Mouse (Mus musculus): Measurements from ENCODE around the gene Cyp2w1. TPM values are rescaled to one million over a fixed set of nuclear protein-coding genes. Genes with fewer than 3 reads are reported as not detected.

Cyp2w1 gene
- polyA plus RNA-seq, 1 experiment from 2014 or later: not detected

- Histone ChIP-seq H3K36me3 (replicated peaks; ENCODE audit: insufficient read depth, low read length) (peaks cover 50% of the 10 kb centered on the region), H3K27ac (ENCODE audit: low read depth) (peak overlapping the region; percentile 99), H3K27me3 (ENCODE audit: insufficient read depth, low read length) (no peaks in the 10 kb centered on the region), H3K4me2 (ENCODE audit: low read depth, low read length) (peak overlapping the region; percentile 79), H3K4me3 (ENCODE audit: low read depth, low read length) (peak overlapping the region; percentile 49), H3K9ac (replicated peaks) (peak overlapping the region; percentile 72), H3K4me1 (ENCODE audit: insufficient read depth) (peaks cover 57% of the 10 kb centered on the region), H3K9me3 (ENCODE audit: low read length) (no peaks in the 10 kb centered on the region)
- no peak for TF ChIP-seq EP300 (IDR thresholded peaks at IDR 0.05; ENCODE audit: low read depth)
- TF ChIP-seq CTCF (IDR thresholded peaks at IDR 0.05; ENCODE audit: low read depth): no peak
- ATAC-seq (no peak), DNase-seq (no peak)
- 79% methylated on average over 11 of the region's 11 CpGs for WGBS (ENCODE audit: insufficient replicate concordance)
Measured at GRCm38 (mm10) chr5:139391309-139391990, 39.0 kb downstream of the Cyp2w1 start.

- ATAC-seq: no peak
- H3K27ac ChIP-seq (ENCODE audit: low read depth): 0 out of 2 replicates have a peak overlapping the region, but pooled peaks have one; percentile 99
- no peak overlapping the region for H3K4me3 ChIP-seq (ENCODE audit: low read depth, low read length)
- WGBS (ENCODE audit: insufficient replicate concordance): 94% methylated on average over 37 of the region's 37 CpGs
- H3K9me3 ChIP-seq (ENCODE audit: low read length): no peaks in the 10 kb centered on the region
- no peaks in the 10 kb centered on the region for H3K27me3 ChIP-seq (ENCODE audit: insufficient read depth, low read length)
- peak overlapping the region; percentile 79; the same call in 1 of the 2 replicates for H3K4me2 ChIP-seq (ENCODE audit: low read depth, low read length)
- TF ChIP-seq EP300 (IDR thresholded peaks at IDR 0.05; ENCODE audit: low read depth) (no peak), CTCF (IDR thresholded peaks at IDR 0.05; ENCODE audit: low read depth) (no peak)
- no peak for DNase-seq
- peaks cover 48% of the 10 kb centered on the region for H3K36me3 ChIP-seq (replicated peaks; ENCODE audit: insufficient read depth, low read length)
- peaks cover 48% of the 10 kb centered on the region for H3K4me1 ChIP-seq (ENCODE audit: insufficient read depth)
- H3K9ac ChIP-seq (replicated peaks): no peak overlapping the region
Measured at GRCm38 (mm10) chr5:139392219-139393196, 40.1 kb downstream of the Cyp2w1 start.

DNA sequence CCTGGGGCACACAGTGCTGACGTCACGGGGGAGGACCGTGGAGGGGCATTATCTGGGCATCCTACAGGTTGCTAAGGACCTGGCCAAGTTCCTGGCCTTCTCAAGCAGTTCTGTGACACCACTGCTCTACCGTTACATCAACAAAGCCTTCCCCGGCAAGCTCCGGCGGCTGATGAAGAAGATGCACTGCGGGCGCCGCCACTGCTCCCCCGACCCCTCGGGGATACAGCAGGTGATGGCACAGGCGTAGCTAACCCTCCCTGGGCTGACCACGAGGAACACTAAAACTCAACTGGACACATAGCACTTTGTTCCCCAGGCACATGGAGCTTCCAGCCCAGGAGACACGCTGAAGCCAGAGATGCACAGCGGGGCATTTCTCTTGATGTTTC lies 40.8 kb downstream of the Cyp2w1 start:
- no peak overlapping the region for H3K4me2 ChIP-seq (ENCODE audit: low read depth, low read length)

GRCm38 (mm10) chr5:139394399-139394798 lies 42.0 kb downstream of the Cyp2w1 start:
- H3K9me3 ChIP-seq (ENCODE audit: low read length): no peaks in the 10 kb centered on the region
- H3K36me3 ChIP-seq (replicated peaks; ENCODE audit: insufficient read depth, low read length): peaks cover 42% of the 10 kb centered on the region
- H3K4me3 ChIP-seq (ENCODE audit: low read depth, low read length): no peak overlapping the region
- no peaks in the 10 kb centered on the region for H3K27me3 ChIP-seq (ENCODE audit: insufficient read depth, low read length)
- WGBS (ENCODE audit: insufficient replicate concordance): 49% methylated on average over 7 of the region's 7 CpGs
- TF ChIP-seq CTCF (IDR thresholded peaks at IDR 0.05; ENCODE audit: low read depth): no peak
- no peak for TF ChIP-seq EP300 (IDR thresholded peaks at IDR 0.05; ENCODE audit: low read depth)
- ATAC-seq (no peak), DNase-seq (no peak)
- H3K27ac ChIP-seq (ENCODE audit: low read depth): peak overlapping the region; percentile 9; the same call in 1 of the 2 replicates
- peak overlapping the region; percentile 13; the same call in 1 of the 2 replicates for H3K4me2 ChIP-seq (ENCODE audit: low read depth, low read length)
- H3K4me1 ChIP-seq (ENCODE audit: insufficient read depth): peaks cover 43% of the 10 kb centered on the region
- no peak overlapping the region for H3K9ac ChIP-seq (replicated peaks)

More for the DNA sequence above, 40.8 kb downstream of the Cyp2w1 start:
- no peak for TF ChIP-seq EP300 (IDR thresholded peaks at IDR 0.05; ENCODE audit: low read depth)
- H3K27me3 ChIP-seq (ENCODE audit: insufficient read depth, low read length): no peaks in the 10 kb centered on the region
- DNase-seq (no peak), ATAC-seq (no peak)
- H3K4me1 ChIP-seq (ENCODE audit: insufficient read depth): peaks cover 47% of the 10 kb centered on the region
- H3K4me3 ChIP-seq (ENCODE audit: low read depth, low read length): no peak overlapping the region
- no peak overlapping the region for H3K27ac ChIP-seq (ENCODE audit: low read depth)
- no peak overlapping the region for H3K9ac ChIP-seq (replicated peaks)
- peaks cover 44% of the 10 kb centered on the region for H3K36me3 ChIP-seq (replicated peaks; ENCODE audit: insufficient read depth, low read length)
- no peaks in the 10 kb centered on the region for H3K9me3 ChIP-seq (ENCODE audit: low read length)
- whole genome bisulfite sequencing (ENCODE audit: insufficient replicate concordance): 91% methylated on average over 16 of the region's 16 CpGs

- Histone ChIP-seq H3K27me3 (ENCODE audit: insufficient read depth, low read length) (no peaks in the 10 kb centered on the region), H3K4me3 (ENCODE audit: low read depth, low read length) (no peak overlapping the region), H3K4me2 (ENCODE audit: low read depth, low read length) (no peak overlapping the region), H3K9ac (replicated peaks) (no peak overlapping the region), H3K4me1 (ENCODE audit: insufficient read depth) (peaks cover 37% of the 10 kb centered on the region), H3K36me3 (replicated peaks; ENCODE audit: insufficient read depth, low read length) (peaks cover 42% of the 10 kb centered on the region), H3K27ac (ENCODE audit: low read depth) (no peak overlapping the region), H3K9me3 (ENCODE audit: low read length) (no peaks in the 10 kb centered on the region)
- TF ChIP-seq CTCF (IDR thresholded peaks at IDR 0.05; ENCODE audit: low read depth) (no peak), EP300 (IDR thresholded peaks at IDR 0.05; ENCODE audit: low read depth) (no peak)
- ATAC-seq: no peak
- 85% methylated on average over 4 of the region's 4 CpGs for WGBS (ENCODE audit: insufficient replicate concordance)
- DNase-seq: no peak
Measured at GRCm38 (mm10) chr5:139395528-139395927, 43.1 kb downstream of the Cyp2w1 start.

DNA sequence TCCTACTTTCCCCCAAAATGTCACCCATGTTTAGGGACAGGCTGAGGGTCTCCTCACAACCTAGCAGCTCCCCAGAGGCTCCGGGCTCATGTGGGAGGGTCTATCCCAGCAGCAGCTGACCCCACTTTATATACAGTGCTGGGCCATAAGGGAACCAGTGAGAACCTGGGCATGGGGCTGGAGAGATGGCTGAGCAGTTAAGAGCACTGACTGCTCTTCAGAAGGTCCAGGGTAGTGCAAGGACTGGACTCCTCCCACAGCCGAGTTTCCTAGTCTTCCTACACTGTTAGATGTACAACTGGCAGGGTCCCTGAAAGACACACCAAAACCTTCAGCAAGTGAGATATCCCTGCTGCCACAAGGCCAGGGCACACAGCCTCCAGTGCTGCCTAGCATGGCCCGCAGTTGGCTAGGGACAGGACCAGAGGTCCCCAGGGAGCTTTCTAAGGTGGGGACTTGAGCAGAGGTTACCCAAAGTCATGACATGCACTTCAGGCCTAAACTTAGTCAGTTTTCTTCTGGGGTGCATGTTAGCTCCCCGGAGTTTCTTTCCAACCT lies 45.0 kb downstream of the Cyp2w1 start:
- no peak overlapping the region for H3K4me3 ChIP-seq (ENCODE audit: low read depth, low read length)
- H3K9ac ChIP-seq (replicated peaks): no peak overlapping the region
- no peaks in the 10 kb centered on the region for H3K27me3 ChIP-seq (ENCODE audit: insufficient read depth, low read length)
- DNase-seq (no peak), ATAC-seq (peak; percentile 1; the same call in 1 of the 2 replicates)
- peaks cover 29% of the 10 kb centered on the region for H3K36me3 ChIP-seq (replicated peaks; ENCODE audit: insufficient read depth, low read length)
- WGBS (ENCODE audit: insufficient replicate concordance): 78% methylated on average over 4 of the region's 4 CpGs
- H3K27ac ChIP-seq (ENCODE audit: low read depth): 0 out of 2 replicates have a peak overlapping the region, but pooled peaks have one; percentile 17
- H3K4me1 ChIP-seq (ENCODE audit: insufficient read depth): peaks cover 27% of the 10 kb centered on the region
- H3K9me3 ChIP-seq (ENCODE audit: low read length): no peaks in the 10 kb centered on the region
- H3K4me2 ChIP-seq (ENCODE audit: low read depth, low read length): no peak overlapping the region
- TF ChIP-seq CTCF (IDR thresholded peaks at IDR 0.05; ENCODE audit: low read depth): no peak
- TF ChIP-seq EP300 (IDR thresholded peaks at IDR 0.05; ENCODE audit: low read depth): no peak

All from liver, postnatal 0 days (tissue).